Mouse (Mus musculus): ENCODE measurements around the gene Crb3. TPM values are rescaled to one million over a fixed set of nuclear protein-coding genes. Genes with fewer than 3 reads are reported as not detected.

Crb3 gene
- 3.5 TPM in 2 replicates for polyA plus RNA-seq (2012; rRNA removed)

DNA sequence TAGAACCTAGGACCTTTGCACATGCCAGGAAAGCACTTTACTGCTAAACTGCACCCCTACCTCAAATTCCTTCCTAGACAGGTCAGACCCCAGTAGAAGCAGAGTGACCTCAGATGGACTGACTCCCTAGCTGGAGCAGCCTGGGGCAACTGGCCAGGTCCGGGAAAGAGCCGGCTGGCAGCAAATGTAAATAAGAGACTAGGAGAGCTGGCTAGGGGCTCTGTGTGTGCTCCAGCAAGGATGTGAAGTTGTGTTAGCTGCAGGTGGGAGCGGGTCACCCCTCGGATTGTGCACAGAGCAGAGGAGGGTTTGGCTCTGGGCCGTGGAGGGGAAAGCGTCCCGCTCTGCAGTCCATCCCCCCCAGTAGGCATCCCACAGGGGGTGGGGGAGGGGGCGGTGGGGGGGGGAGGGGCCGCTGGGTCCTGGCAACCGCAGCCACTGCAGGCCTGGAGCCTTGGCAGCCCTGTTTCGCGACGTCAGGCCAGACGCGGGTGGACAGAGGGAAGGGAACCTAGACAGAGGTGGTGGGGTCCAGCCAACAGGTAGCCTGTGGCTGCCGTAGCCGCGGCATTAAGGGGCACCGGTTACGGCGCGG is at the start of gene Crb3:
Crb3 (plus strand) TSS at position 215 of the 595 bp plus-strand sequence.

DNA sequence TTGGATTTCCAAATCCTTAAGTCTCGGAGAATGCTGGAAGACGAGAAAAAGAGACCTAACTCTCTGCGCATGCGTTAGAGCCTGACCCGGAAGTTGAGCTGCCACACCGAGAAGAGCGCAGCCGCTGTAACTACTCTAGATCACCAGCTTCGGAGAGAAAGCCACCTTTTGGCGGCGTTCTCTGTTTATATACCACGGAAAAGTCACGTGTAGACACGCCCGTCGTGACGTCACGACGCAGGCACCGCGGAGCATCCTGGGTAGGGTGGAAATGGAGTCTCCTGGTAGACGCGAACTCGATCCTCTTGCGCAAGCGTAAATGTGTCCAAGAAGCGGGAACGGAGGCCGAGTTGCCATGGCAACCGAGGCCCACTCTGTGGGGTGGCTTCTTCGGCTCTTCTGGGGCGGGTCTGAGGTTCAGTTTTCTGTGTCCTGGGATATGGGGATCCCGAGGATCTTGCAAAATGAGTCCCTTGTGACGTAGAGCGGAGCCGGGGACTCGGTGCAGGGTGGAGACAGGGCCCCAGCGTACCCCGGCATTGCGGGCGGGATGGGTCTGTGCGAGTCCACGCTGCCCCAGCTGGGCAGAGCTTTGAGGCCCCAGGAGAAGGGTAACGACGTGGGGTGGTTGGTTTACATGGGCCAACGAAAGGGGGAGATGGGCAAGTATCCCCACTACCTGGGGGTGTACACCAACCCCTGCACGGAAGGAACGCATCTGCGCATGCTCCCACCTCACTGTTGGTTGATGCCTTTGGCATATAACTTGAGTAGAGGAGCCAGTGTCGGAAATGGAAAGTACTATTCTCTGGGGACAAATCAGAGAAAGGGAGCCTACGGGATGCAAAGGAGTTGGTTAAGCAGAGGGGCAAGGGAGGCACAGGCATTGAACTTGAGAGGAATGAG is 47.4 kb upstream of the Crb3 start, which contains the start of the genes Gtf2f1 and Gm17949:
Gtf2f1 (minus strand) TSS at position 53 of the 906 bp plus-strand sequence.
Gm17949 (plus strand) TSS at position 234 of the 906 bp plus-strand sequence.

DNA sequence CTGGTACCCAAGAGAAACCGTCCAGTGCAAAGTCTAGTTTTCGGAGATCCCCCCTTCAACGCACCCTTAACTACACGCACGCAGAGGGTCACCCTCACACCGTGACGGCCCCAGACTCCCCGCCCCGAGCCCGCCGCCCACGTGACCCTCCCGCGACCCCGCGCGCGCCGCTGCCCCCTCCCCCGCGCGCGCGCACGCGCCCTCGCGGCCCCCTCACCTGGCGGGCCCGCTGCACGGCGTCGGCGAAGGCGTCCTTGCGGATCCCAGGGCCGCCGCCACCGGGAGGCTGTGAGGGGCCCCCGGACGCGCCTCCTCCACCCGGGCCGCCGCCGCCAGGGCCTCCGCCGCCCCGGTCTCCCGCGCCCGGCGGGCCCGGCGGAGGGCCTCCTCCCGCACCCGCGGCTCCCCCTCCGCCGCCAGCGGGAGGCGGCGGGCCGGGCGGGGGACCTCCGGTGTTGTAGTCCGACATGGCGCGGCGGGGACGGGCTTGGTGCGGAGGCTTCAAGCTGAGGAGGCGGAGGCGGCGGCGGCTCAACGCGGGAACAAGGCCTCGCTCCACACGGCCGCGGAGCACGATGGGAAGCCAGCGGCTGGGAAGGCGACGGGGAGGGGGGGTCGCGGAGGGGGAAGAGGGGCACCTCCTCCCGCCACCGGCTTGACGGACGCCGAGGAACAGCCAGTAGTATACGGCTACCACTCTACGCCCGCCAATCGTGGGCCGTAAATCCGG is 27.8 kb upstream of the Crb3 start, which contains the start of gene Khsrp:
Khsrp (minus strand) TSS at position 592 of the 730 bp plus-strand sequence.

DNA sequence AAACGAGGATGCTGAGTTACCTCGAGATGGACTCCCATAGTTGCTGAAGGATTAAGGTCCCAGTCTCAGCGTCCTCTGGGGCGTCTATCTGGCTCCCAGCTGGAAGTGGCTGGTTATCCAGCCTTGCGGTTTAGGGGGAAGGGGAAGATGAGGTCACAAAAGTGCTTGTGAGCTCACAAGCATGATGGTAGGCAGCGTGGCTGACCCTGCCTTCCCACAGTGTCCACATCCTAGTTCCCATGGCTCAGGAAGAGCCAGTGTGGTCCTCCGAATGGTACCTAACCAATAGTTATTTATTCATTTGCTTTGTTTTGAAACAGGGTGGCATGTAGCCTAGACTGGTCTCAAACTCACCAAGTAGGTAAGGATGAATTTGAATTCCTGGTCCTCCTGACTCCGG is 17.4 kb upstream of the Crb3 start, which contains the start of gene Slc25a41:
Slc25a41 (minus strand) TSS at position 101 of the 400 bp plus-strand sequence.

DNA sequence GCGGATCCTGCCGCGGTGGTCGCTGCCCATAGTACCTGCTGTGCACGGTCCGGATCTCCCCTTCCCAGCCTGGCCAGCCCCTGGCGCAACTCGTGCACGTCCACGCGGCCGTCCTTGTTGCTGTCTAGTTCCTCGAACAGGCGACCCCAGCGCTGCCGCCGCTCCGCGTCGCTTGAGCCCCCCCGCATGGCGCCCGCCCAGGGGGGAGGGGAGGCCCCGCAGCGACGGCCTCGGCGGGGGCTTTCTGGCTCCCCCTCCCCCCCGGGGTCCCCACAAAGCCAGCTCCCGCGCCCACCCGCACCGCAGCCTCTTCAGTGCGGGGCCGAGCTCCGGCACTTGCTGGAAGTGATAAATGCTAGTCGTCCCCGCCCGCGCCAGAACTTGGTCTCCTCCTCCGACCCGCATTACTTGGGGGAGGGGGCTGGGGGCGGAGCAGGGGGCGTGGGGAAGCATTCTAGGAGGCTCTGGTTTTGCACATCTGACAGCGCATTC is 627 bp downstream of the Crb3 start, which contains the start of gene Slc25a23:
Slc25a23 (minus strand) TSS at position 378 of the 492 bp plus-strand sequence.

DNA sequence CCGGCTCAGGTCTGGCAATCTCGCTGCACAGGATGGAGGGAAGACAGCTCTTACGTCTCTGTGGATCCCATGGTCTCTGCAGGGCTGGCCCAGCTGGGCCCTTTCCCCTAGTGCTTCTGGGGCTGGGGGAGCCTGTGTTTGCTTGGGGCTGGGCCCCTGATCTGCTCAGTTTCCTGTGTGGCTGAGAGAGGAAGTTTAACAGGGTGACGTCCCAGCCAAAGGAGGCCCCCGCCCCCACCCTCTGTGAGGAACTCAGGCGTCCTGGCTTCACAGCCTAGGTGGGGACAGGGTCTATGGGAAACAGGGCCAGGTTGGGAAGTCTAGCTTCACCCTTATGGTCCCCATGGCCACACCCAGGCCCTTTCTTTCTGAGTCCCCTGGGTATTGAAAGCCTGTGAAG is 19.4 kb downstream of the Crb3 start, which contains the start of gene Dennd1c:
Dennd1c (minus strand) TSS at position 179 of the 400 bp plus-strand sequence.

DNA sequence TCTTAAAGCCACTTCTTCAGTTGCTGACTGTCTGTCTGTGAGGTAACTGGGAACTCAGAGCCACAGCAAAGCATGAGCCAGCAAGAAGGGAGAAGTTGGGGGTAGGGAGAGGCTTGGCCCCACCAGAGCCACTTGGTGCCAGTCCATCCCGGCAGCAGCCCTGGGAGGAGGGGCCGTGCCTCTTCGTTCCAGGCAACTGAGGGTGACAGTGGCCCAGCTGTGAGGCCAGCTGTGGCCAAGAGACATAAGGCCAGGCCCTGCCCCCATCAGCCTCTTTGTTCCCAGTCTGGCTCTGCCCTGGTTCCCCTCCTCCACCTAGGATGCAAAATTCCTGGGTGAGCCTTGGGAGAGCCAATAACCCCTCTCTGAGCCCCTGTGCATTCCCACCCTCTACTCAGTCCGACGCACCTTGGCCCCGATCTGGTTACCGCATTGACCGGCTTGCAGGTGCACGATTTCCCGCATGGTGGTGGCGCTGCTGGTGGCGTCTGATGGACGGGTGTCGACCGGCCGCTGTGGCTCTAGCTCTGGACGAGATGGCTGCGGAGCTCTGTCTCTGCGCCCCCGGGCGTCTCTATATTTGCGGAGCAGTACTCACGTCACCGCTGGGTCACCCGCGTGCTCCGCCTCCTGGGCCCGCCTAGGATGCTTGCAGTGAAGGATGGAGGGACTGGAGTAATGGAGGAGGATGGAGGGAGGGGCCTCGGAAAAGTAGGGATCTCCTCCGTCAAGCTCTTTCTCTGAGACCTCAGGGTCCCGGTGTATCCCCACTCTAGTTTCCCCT is 28.3 kb downstream of the Crb3 start, which contains the start of gene Tubb4a:
Tubb4a (minus strand) TSS at position 734 of the 784 bp plus-strand sequence.

DNA sequence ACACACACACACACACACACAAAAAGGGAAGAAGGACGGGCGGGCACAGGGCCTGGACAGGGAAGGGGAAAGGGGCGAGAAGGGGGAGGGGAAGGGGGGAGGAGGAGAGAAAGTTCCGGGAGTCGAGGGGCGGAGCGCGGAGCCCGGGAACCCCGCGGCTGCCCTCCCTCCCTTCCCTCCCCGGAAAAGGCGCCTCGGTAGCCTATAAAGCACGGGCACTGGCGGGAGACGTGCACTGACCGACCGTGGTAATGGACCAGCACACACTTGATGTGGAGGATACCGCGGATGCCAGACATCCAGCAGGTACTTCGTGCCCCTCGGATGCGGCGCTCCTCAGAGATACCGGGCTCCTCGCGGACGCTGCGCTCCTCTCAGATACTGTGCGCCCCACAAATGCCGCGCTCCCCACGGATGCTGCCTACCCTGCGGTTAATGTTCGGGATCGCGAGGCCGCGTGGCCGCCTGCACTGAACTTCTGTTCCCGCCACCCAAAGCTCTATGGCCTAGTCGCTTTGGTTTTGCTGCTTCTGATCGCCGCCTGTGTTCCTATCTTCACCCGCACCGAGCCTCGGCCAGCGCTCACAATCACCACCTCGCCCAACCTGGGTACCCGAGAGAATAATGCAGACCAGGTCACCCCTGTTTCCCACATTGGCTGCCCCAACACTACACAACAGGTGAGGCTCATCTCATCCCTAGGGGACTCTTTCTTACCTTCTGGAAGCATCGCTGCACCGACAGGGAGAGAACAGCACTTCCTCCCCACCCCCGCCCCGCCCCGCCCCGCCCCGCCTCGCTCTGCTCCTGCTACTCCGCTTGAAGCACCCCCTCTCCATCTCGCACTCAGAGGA is 46.5 kb downstream of the Crb3 start, which contains the start of gene Tnfsf9:
Tnfsf9 (plus strand) TSS at position 145 of the 854 bp plus-strand sequence.

Other genes starting within 250 kb of the Crb3 start
- 3.2 and 3.9 TPM in 2 replicates for gene Rfx2, start 228.1 kb upstream of the Crb3 start, polyA plus RNA-seq (2012; rRNA removed)
- 0.01 and 0.04 TPM in 2 replicates for gene Acsbg2, start 184.7 kb upstream of the Crb3 start, polyA plus RNA-seq (2012; rRNA removed)
- 0.08 TPM in 2 replicates for gene 1700061G19Rik, start 183.6 kb upstream of the Crb3 start, polyA plus RNA-seq (2012; rRNA removed)
- gene Mllt1, start 123.7 kb upstream of the Crb3 start, polyA plus RNA-seq (2012; rRNA removed): 115 and 124 TPM in 2 replicates
- gene Acer1, start 77.0 kb upstream of the Crb3 start, polyA plus RNA-seq (2012; rRNA removed): not detected in 2 replicates
- 147 and 151 TPM in 2 replicates for gene Clpp, start 68.8 kb upstream of the Crb3 start, polyA plus RNA-seq (2012; rRNA removed)
- 36.5 and 41.5 TPM in 2 replicates for gene Alkbh7, start 61.8 kb upstream of the Crb3 start, polyA plus RNA-seq (2012; rRNA removed)
- 0.39 TPM in 1 of 2 replicates, not detected in the other for gene Pspn, start 59.1 kb upstream of the Crb3 start, polyA plus RNA-seq (2012; rRNA removed)
- gene Gtf2f1, start 47.8 kb upstream of the Crb3 start, polyA plus RNA-seq (2012; rRNA removed): 80.5 and 81.7 TPM in 2 replicates
- gene Gm17949, start 47.6 kb upstream of the Crb3 start, polyA plus RNA-seq (2012; rRNA removed): 0.04 and 0.06 TPM in 2 replicates
- 69.3 and 75.7 TPM in 2 replicates for gene Khsrp, start 27.6 kb upstream of the Crb3 start, polyA plus RNA-seq (2012; rRNA removed)
- 0.04 and 0.08 TPM in 2 replicates for gene Slc25a41, start 17.5 kb upstream of the Crb3 start, polyA plus RNA-seq (2012; rRNA removed)
- gene Slc25a23, start 758 bp downstream of the Crb3 start, polyA plus RNA-seq (2012; rRNA removed): 99.8 and 105 TPM in 2 replicates
- 3.1 and 3.5 TPM in 2 replicates for gene Dennd1c, start 19.4 kb downstream of the Crb3 start, polyA plus RNA-seq (2012; rRNA removed)
- 187 and 200 TPM in 2 replicates for gene Tubb4a, start 28.7 kb downstream of the Crb3 start, polyA plus RNA-seq (2012; rRNA removed)
- gene Tnfsf9, start 46.2 kb downstream of the Crb3 start, polyA plus RNA-seq (2012; rRNA removed): 8.1 TPM in 2 replicates
- gene Cd70, start 90.7 kb downstream of the Crb3 start, polyA plus RNA-seq (2012; rRNA removed): 0.84 and 0.88 TPM in 2 replicates
- not detected in 2 replicates for gene Tnfsf14, start 135.1 kb downstream of the Crb3 start, polyA plus RNA-seq (2012; rRNA removed)
- gene C3, start 169.0 kb downstream of the Crb3 start, polyA plus RNA-seq (2012; rRNA removed): 1.5 and 3.6 TPM in 2 replicates
- 16.3 and 16.7 TPM in 2 replicates for gene Gpr108, start 189.3 kb downstream of the Crb3 start, polyA plus RNA-seq (2012; rRNA removed)
- gene Trip10, start 190.3 kb downstream of the Crb3 start, polyA plus RNA-seq (2012; rRNA removed): 10.2 and 11.1 TPM in 2 replicates
- 0.88 and 1.3 TPM in 2 replicates for gene Vav1, start 220.0 kb downstream of the Crb3 start, polyA plus RNA-seq (2012; rRNA removed)

Data from central nervous system, embryonic 18 days (tissue).